Mouse (Mus musculus) 416B (cell line): ENCODE measurements around the gene Sdhc.
"Not testable (repeated sequence)": the region's sequence is repeated elsewhere in the genome, so short reads cannot be mapped to it uniquely, and the experiment has no call there.

Experiments used
- DNase-seq: peaks from one replicate; pipeline ENCODE4 v3.0.0; 2011; ENCODE audit warnings: low read depth

The Sdhc gene

DNA sequence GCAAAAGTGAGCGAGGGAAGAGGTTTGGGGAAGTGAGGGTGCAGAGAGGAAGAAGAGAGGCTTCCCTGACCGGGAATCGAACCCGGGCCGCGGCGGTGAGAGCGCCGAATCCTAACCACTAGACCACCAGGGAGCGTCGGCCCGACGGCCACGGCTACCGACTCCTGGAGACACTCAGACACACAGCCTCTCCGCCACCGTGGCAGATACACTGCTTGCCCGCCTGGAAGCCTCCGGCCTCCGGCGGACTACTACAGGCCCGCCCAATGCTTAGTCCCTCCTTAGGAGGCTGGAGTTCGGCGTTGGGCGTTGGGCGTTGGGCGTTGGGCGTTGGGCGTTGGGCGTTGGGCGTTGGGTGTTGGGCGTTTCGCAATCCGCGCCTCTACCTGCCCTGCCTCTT lies 71.1 kb downstream of the Sdhc start:
- DNase-seq: not testable (repeated sequence)

GRCm38 (mm10) chr1:171078419-171078818 lies 72.0 kb downstream of the Sdhc start:
- not testable (repeated sequence) for DNase-seq

DNA sequence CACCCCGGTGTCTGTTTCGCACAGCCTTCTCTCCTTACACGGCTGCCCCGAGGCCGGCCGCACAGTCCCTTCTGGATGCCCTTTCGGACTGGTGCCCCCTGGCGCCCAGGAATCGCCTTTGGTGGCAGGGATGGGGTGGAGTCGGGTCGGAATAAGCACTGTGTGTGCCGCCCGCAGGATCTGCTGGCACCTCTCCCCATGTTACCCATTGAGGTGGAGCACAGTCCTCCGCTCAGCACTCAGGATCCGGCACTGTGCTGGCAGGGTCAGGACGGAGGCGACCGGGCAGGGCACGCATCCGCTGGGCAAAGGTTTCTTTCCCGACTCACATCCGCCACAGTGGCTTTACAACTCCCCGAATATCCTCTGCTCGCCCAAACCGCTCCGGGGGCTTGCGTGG lies 72.4 kb downstream of the Sdhc start:
- DNase-seq: not testable (repeated sequence)

- not testable (repeated sequence) for DNase-seq
Measured at GRCm38 (mm10) chr1:171077192-171077591, 73.2 kb downstream of the Sdhc start.
